Comparison of ENCODE assay signal across 8 mouse cellular contexts in the genomic region with DNA sequence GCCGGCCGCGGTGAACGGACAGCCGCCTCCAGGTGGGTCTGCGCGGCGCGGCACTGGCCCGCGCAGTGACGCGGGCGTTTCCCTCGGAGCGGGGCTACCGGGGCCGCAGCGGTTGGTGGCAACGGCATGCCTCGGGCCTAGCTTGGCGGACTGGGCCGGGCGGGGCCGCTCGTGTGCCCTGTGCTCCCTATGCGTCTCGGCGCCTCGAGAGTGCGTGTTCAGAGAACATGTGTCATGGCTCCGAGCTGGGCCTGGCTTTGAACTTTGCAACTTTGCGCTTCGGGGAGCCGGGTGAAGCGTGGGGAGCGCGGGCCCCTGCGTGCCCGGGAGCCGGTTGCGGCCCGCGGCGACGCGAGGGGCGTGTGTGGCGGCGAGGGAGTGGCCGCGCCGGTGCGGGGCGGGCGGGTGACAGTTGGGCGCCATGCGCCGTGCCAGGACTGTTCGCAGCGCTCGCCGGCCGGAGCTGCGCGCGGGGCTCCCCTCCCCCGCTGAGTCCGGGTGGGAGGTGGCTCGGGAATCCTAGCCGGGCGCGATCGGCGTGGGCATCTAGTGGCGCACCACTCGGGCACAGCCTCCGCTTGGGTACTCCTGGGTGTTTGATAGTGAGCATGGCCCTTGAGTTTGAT. TPM values are rescaled to one million over a fixed set of nuclear protein-coding genes. Genes with fewer than 3 reads are reported as not detected.
DNase-seq lines count a peak whose midpoint lies in the region; ATAC-seq and TF ChIP-seq lines count a peak whose summit lies in the region.

No protein-coding gene starts in this region.

- H3K4me3 ChIP-seq in cortical plate, adult 2 months (ENCODE audit: insufficient read depth, low read length): peak overlapping the region; percentile 93

- ATAC-seq in megakaryocyte-erythroid progenitor cell, adult 5-6 weeks (replicated peaks; ENCODE audit: low FRiP score, low TSS enrichment, poor library complexity, severe bottlenecking): peak; percentile 50

- peak; percentile 84 to 93 for DNase-seq in adrenal gland, adult (ENCODE audit: inconsistent age in 2 of 2, low spot score in 1 of 2)
- peak; percentile 78 for DNase-seq in gastrocnemius, postnatal 10 days
- DNase-seq in induced T-regulatory cell, adult 2 months (ENCODE audit: low read depth): peak; percentile 77
- peak; percentile 79 to 85 for DNase-seq in left cerebral cortex, postnatal 36 days (ENCODE audit: low spot score in 2 of 2)
- peak; percentile 72 to 73 for DNase-seq in right cerebral cortex, adult 2 months (ENCODE audit: low spot score in 2 of 2)
- DNase-seq in urinary bladder, postnatal 10 days (ENCODE audit: low spot score): peak; percentile 25

- no peak for TF ChIP-seq CTCF in cortical plate, adult 2 months (IDR thresholded peaks at IDR 0.05; ENCODE audit: extremely low read depth, insufficient read depth, low read length)

- no peak for TF ChIP-seq POLR2A in cortical plate, adult 2 months (IDR thresholded peaks at IDR 0.05; ENCODE audit: extremely low read depth, insufficient read depth, low read length)

- peak overlapping the region; percentile 95 for H3K27ac ChIP-seq in cortical plate, adult 2 months (ENCODE audit: insufficient read depth, low read length)

- peaks cover 4% of the 10 kb centered on the region for H3K4me1 ChIP-seq in cortical plate, adult 2 months (ENCODE audit: control insufficient read depth, insufficient read depth, low read length)

- intact Hi-C loops in left cerebral cortex, postnatal 36 days (cut with DNase I): loop anchor here (2.0 to 5.0 kb wide), 3 partner anchors 38 to 93 kb away; partner anchors contain the start of gene Cnot8

RNA-seq across cellular contexts. Expression of gene Larp1, which starts 0.8 kb away (rescaled TPM):
- polyA plus RNA-seq in cortical plate, adult 2 months (2012; rRNA removed): 44.1 and 46.0 TPM in 2 replicates
- 10 to 100 TPM; 78.2 to 88.3 TPM for total RNA-seq in gastrocnemius, postnatal 10 days (2021)
- total RNA-seq in left cerebral cortex, postnatal 36 days (2021): 10 to 100 TPM; 84.8 to 92.3 TPM
- total RNA-seq in megakaryocyte-erythroid progenitor cell, adult 5-6 weeks (2014; fragmentation: Nextera tagmentation): 138 and 152 TPM in 2 replicates
- total RNA-seq in megakaryocyte-erythroid progenitor cell, adult 5-6 weeks (2017): 50.4 and 67.2 TPM in 2 replicates

Comparison
In these comparisons a context has a peak if more than half of its experiments do, and no peak if none do; other contexts are left out.
1. Peak in every context shown above with its lines: DNase-seq, ATAC-seq, H3K4me3 ChIP-seq and H3K27ac ChIP-seq.
2. DNase-seq: peak in every context shown above with its lines; median percentile 88 in adrenal gland, adult; 82 in left cerebral cortex, postnatal 36 days; 78 in gastrocnemius, postnatal 10 days; 77 in induced T-regulatory cell, adult 2 months; 72 in right cerebral cortex, adult 2 months; 25 in urinary bladder, postnatal 10 days.